Mouse (Mus musculus): ENCODE measurements around the gene Sox13. TPM values are rescaled to one million over a fixed set of nuclear protein-coding genes. Genes with fewer than 3 reads are reported as not detected.

Sox13 gene
- total and polyA plus RNA-seq, 3 experiments: 0.11 to 0.38 (median 0.27) TPM

GRCm38 (mm10) chr1:133379986-133380320 is 44.2 kb downstream of the Sox13 start:
- no peak for TF ChIP-seq GATA1 (IDR thresholded peaks at IDR 0.05; ENCODE audit: borderline replicate concordance, low read length)
- no peak for TF ChIP-seq CTCF (IDR thresholded peaks at IDR 0.05; ENCODE audit: low read depth, low read length)
- TF ChIP-seq GATA2 (IDR thresholded peaks at IDR 0.05; ENCODE audit: borderline replicate concordance, low read depth, low read length): no peak
- TF ChIP-seq POLR2AphosphoS5 (IDR thresholded peaks at IDR 0.05; ENCODE audit: insufficient replicate concordance, low read depth, low read length): no peak
- TF ChIP-seq TAL1 (conservative IDR thresholded peaks at IDR 0.05; ENCODE audit: low read depth, low read length): no peak
- DNase-seq (ENCODE audit: low spot score): no peak
- H3K36me3 ChIP-seq (replicated peaks): no peaks in the 10 kb centered on the region
- no peak for ATAC-seq (ENCODE audit: extremely low read depth, insufficient number of reproducible peaks, low FRiP score, poor library complexity, severe bottlenecking)
- 0 out of 2 replicates have a peak, but pooled peaks cover 2% of the 10 kb centered on the region for H3K4me1 ChIP-seq (ENCODE audit: insufficient read depth, low read depth, low read length)
- H3K27me3 ChIP-seq (ENCODE audit: insufficient read depth, low read length): peaks cover 19% of the 10 kb centered on the region
- no peak overlapping the region for H3K4me3 ChIP-seq (ENCODE audit: low read depth, low read length)
- no peaks in the 10 kb centered on the region for H3K9me3 ChIP-seq (replicated peaks)

DNA sequence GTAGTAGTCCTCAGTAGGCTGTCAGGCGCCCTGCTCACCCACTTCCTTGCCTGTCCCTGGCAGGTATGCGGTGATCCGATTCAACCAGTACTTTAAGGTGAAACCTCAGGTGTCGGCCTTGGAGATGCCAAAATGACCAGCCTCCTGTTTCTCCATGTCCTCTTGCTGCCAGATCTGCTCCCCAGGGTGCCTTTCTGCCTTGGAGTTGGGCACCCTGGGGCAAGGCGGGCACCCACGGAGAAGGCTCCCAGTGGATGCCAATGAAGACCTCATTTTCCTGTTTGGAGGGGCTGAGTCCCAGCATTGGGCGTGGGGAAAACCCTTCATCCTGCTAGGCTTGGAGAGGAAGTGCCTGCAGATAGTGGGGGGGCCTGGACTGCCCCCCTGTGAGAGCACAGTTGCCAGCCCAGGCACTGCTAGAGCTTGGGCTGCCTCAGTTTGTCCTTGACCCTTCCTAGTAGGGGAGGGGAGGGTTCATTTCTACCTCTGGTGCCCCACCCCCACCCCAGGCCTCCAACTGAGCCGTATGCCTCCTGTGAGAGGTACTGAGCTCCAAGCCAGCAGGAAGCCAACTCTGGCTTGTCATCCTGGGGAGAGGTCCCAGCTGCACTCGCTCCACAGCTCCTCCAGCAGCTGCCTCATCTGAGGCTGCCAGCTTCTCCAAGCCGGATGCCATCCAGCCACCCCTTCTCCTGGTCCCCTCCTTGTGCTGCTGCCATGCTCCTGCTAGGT is 44.8 kb downstream of the Sox13 start:
- peaks cover 18% of the 10 kb centered on the region for H3K27me3 ChIP-seq (ENCODE audit: insufficient read depth, low read length)
- H3K4me3 ChIP-seq (ENCODE audit: low read depth, low read length): no peak overlapping the region
- 0 out of 2 replicates have a peak, but pooled peaks cover 2% of the 10 kb centered on the region for H3K4me1 ChIP-seq (ENCODE audit: insufficient read depth, low read depth, low read length)
- no peak for DNase-seq (ENCODE audit: low spot score)
- H3K9me3 ChIP-seq (replicated peaks): no peaks in the 10 kb centered on the region
- TF ChIP-seq TAL1 (conservative IDR thresholded peaks at IDR 0.05; ENCODE audit: low read depth, low read length): no peak
- TF ChIP-seq GATA1 (IDR thresholded peaks at IDR 0.05; ENCODE audit: borderline replicate concordance, low read length): no peak
- TF ChIP-seq GATA2 (IDR thresholded peaks at IDR 0.05; ENCODE audit: borderline replicate concordance, low read depth, low read length): no peak
- no peak for TF ChIP-seq POLR2AphosphoS5 (IDR thresholded peaks at IDR 0.05; ENCODE audit: insufficient replicate concordance, low read depth, low read length)
- no peak for TF ChIP-seq CTCF (IDR thresholded peaks at IDR 0.05; ENCODE audit: low read depth, low read length)
- H3K36me3 ChIP-seq (replicated peaks): no peaks in the 10 kb centered on the region
- ATAC-seq (ENCODE audit: extremely low read depth, insufficient number of reproducible peaks, low FRiP score, poor library complexity, severe bottlenecking): no peak

GRCm38 (mm10) chr1:133377547-133377946 is 46.6 kb downstream of the Sox13 start:
- Histone ChIP-seq H3K4me3 (ENCODE audit: low read depth, low read length) (no peak overlapping the region), H3K4me1 (ENCODE audit: insufficient read depth, low read depth, low read length) (0 out of 2 replicates have a peak, but pooled peaks cover 2% of the 10 kb centered on the region), H3K9me3 (replicated peaks) (no peaks in the 10 kb centered on the region), H3K36me3 (replicated peaks) (no peaks in the 10 kb centered on the region), H3K27me3 (ENCODE audit: insufficient read depth, low read length) (peaks cover 3% of the 10 kb centered on the region; the same call in 1 of the 2 replicates)
- ATAC-seq (ENCODE audit: extremely low read depth, insufficient number of reproducible peaks, low FRiP score, poor library complexity, severe bottlenecking) (no peak), DNase-seq (ENCODE audit: low spot score) (no peak)
- TF ChIP-seq GATA2 (IDR thresholded peaks at IDR 0.05; ENCODE audit: borderline replicate concordance, low read depth, low read length): no peak

GRCm38 (mm10) chr1:133375696-133376346 is 48.4 kb downstream of the Sox13 start:
- Histone ChIP-seq H3K9me3 (replicated peaks) (no peaks in the 10 kb centered on the region), H3K4me1 (ENCODE audit: insufficient read depth, low read depth, low read length) (0 out of 2 replicates have a peak, but pooled peaks cover 2% of the 10 kb centered on the region), H3K27me3 (ENCODE audit: insufficient read depth, low read length) (peaks cover 2% of the 10 kb centered on the region; the same call in 1 of the 2 replicates), H3K4me3 (ENCODE audit: low read depth, low read length) (no peak overlapping the region), H3K36me3 (replicated peaks) (no peaks in the 10 kb centered on the region)
- TF ChIP-seq TAL1 (conservative IDR thresholded peaks at IDR 0.05; ENCODE audit: low read depth, low read length): no peak
- no peak for TF ChIP-seq CTCF (IDR thresholded peaks at IDR 0.05; ENCODE audit: low read depth, low read length)
- TF ChIP-seq POLR2AphosphoS5 (IDR thresholded peaks at IDR 0.05; ENCODE audit: insufficient replicate concordance, low read depth, low read length): no peak
- no peak for TF ChIP-seq GATA1 (IDR thresholded peaks at IDR 0.05; ENCODE audit: borderline replicate concordance, low read length)
- TF ChIP-seq GATA2 (IDR thresholded peaks at IDR 0.05; ENCODE audit: borderline replicate concordance, low read depth, low read length): no peak
- no peak for ATAC-seq (ENCODE audit: extremely low read depth, insufficient number of reproducible peaks, low FRiP score, poor library complexity, severe bottlenecking)
- DNase-seq (ENCODE audit: low spot score): no peak

DNA sequence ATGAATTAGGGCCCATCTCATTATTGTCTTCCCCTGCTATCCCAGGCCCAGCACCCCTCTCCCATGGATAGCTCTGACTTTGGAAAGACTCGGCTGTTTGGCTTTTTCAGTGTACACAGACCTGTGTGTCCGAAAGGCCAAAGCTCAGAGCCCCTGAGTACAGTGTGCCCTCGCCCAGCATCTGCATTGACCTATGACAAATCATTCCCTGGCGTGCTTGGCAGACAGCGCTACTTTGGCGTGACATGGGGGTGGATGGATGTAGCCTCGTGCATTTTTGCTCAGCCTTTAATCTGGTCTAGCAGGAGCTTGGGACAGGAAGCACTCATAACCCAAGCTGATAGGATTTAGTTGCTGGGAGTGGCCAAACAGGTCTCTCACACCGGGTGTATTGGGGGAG is 52.1 kb downstream of the Sox13 start:
- Histone ChIP-seq H3K4me1 (ENCODE audit: insufficient read depth, low read depth, low read length) (no peaks in the 10 kb centered on the region), H3K9me3 (replicated peaks) (no peaks in the 10 kb centered on the region), H3K36me3 (replicated peaks) (no peaks in the 10 kb centered on the region), H3K4me3 (ENCODE audit: low read depth, low read length) (no peak overlapping the region), H3K27me3 (ENCODE audit: insufficient read depth, low read length) (peaks cover 9% of the 10 kb centered on the region)
- ATAC-seq (ENCODE audit: extremely low read depth, insufficient number of reproducible peaks, low FRiP score, poor library complexity, severe bottlenecking): no peak
- no peak for DNase-seq (ENCODE audit: low spot score)
- no peak for TF ChIP-seq GATA2 (IDR thresholded peaks at IDR 0.05; ENCODE audit: borderline replicate concordance, low read depth, low read length)
- TF ChIP-seq GATA1 (IDR thresholded peaks at IDR 0.05; ENCODE audit: borderline replicate concordance, low read length): no peak
- no peak for TF ChIP-seq TAL1 (conservative IDR thresholded peaks at IDR 0.05; ENCODE audit: low read depth, low read length)
- no peak for TF ChIP-seq POLR2AphosphoS5 (IDR thresholded peaks at IDR 0.05; ENCODE audit: insufficient replicate concordance, low read depth, low read length)
- TF ChIP-seq CTCF (IDR thresholded peaks at IDR 0.05; ENCODE audit: low read depth, low read length): no peak

- H3K4me1 ChIP-seq (ENCODE audit: insufficient read depth, low read depth, low read length): no peaks in the 10 kb centered on the region
- no peaks in the 10 kb centered on the region for H3K36me3 ChIP-seq (replicated peaks)
- no peak for ATAC-seq (ENCODE audit: extremely low read depth, insufficient number of reproducible peaks, low FRiP score, poor library complexity, severe bottlenecking)
- no peaks in the 10 kb centered on the region for H3K9me3 ChIP-seq (replicated peaks)
- no peak for TF ChIP-seq GATA2 (IDR thresholded peaks at IDR 0.05; ENCODE audit: borderline replicate concordance, low read depth, low read length)
- H3K4me3 ChIP-seq (ENCODE audit: low read depth, low read length): no peak overlapping the region
- DNase-seq (ENCODE audit: low spot score): no peak
- peaks cover 12% of the 10 kb centered on the region for H3K27me3 ChIP-seq (ENCODE audit: insufficient read depth, low read length)
These were observed 52.7 kb downstream of the Sox13 start for GRCm38 (mm10) chr1:133371431-133371830.

Data from G1E (cell line).